Mouse (Mus musculus): Measurements from ENCODE around the gene Zxdc.

The Zxdc gene

GRCm38 (mm10) chr6:90446883-90447282 lies 77.6 kb downstream of the Zxdc start:
- intact Hi-C loops (cut with DNase I), result no loop called here

- intact Hi-C loops (cut with DNase I), result loop anchor here (1.0 to 5.0 kb wide), 2 partner anchors 65 to 127 kb away; no protein-coding TSS in a partner anchor
These were observed 80.9 kb downstream of the Zxdc start for GRCm38 (mm10) chr6:90450179-90450578.

GRCm38 (mm10) chr6:90450697-90451096 lies 81.4 kb downstream of the Zxdc start:
- intact Hi-C loops (cut with DNase I), result loop anchor here (1.0 to 5.0 kb wide), 2 partner anchors 65 to 127 kb away; no protein-coding TSS in a partner anchor

GRCm38 (mm10) chr6:90451512-90451911 lies 82.2 kb downstream of the Zxdc start:
- intact Hi-C loops (cut with DNase I), result loop anchor here (5.0 kb wide), 1 partner anchor 126 kb away; no protein-coding TSS in a partner anchor

- intact Hi-C loops (cut with DNase I), result loop anchor here (5.0 kb wide), 1 partner anchor 125 kb away; no protein-coding TSS in a partner anchor
These were observed 83.3 kb downstream of the Zxdc start for GRCm38 (mm10) chr6:90452603-90453002.
